Mouse (Mus musculus) brain, embryonic 14.5 days (tissue): ENCODE results near the gene Anapc13.

ENCODE experiments used
- CTCF ChIP-seq: fragments of 200-500 bp; IDR thresholded peaks from 2 replicates; pipeline ENCODE4 v1.5.1; 2012; ENCODE audit warnings: inconsistent platforms, mild to moderate bottlenecking, moderate library complexity, borderline replicate concordance; ENCODE audit not compliant: insufficient read depth, insufficient read length; ENCODE audit errors: extremely low read depth
- POLR2A ChIP-seq: fragments of 200-500 bp; IDR thresholded peaks from 2 replicates; pipeline ENCODE4 v1.6.1; 2012; ENCODE audit warnings: mild to moderate bottlenecking, inconsistent platforms, borderline replicate concordance; ENCODE audit not compliant: poor library complexity, insufficient read depth, insufficient read length, severe bottlenecking; ENCODE audit errors: extremely low read depth

GRCm38 (mm10) chr9:102649917-102650527, 23.9 kb downstream of the Anapc13 start:
- TF ChIP-seq POLR2A (no peak), CTCF (no peak)
